Mouse (Mus musculus): ENCODE data around the gene Rsph3b. TPM values are rescaled to one million over a fixed set of nuclear protein-coding genes. Genes with fewer than 3 reads are reported as not detected.
"Not testable (repeated sequence)": the region's sequence is repeated elsewhere in the genome, so short reads cannot be mapped to it uniquely, and the experiment has no call there.

Rsph3b gene
- 19.4 and 20.3 TPM in 2 replicates for polyA plus RNA-seq (2012; rRNA removed)

- H3K4me3 ChIP-seq (ENCODE audit: control insufficient read depth, insufficient read depth, low read length): peak within 1 kb of the TSS; percentile 82
- H3K27ac ChIP-seq (ENCODE audit: control insufficient read depth, insufficient read depth, low read length); H3K4me1 ChIP-seq (replicated peaks; ENCODE audit: control insufficient read depth, insufficient read depth, low read length); H3K36me3 ChIP-seq (ENCODE audit: control insufficient read depth, insufficient read depth, low read length); H3K27me3 ChIP-seq (ENCODE audit: control insufficient read depth, insufficient read depth, low read length): not testable (repeated sequence)
- WGBS: under 1% methylated on average over 71 of the region's 73 CpGs
- peak; percentile 86 for DNase-seq
Measured at GRCm38 (mm10) chr17:6947984-6948768, at the start of gene Rsph3b. Gene Rsph3b (minus strand): TSS chr17:6948682.

- not testable (repeated sequence) for DNase-seq; H3K4me3 ChIP-seq (ENCODE audit: control insufficient read depth, insufficient read depth, low read length); H3K27me3 ChIP-seq (ENCODE audit: control insufficient read depth, insufficient read depth, low read length); H3K27ac ChIP-seq (ENCODE audit: control insufficient read depth, insufficient read depth, low read length); H3K4me1 ChIP-seq (replicated peaks; ENCODE audit: control insufficient read depth, insufficient read depth, low read length); H3K36me3 ChIP-seq (ENCODE audit: control insufficient read depth, insufficient read depth, low read length)
- WGBS: 100% methylated on average over 1 of the region's 7 CpGs
Measured at GRCm38 (mm10) chr17:6997778-6998490, 49.5 kb upstream of the Rsph3b start.

GRCm38 (mm10) chr17:6996826-6997225 lies 48.3 kb upstream of the Rsph3b start:
- H3K27me3 ChIP-seq (ENCODE audit: control insufficient read depth, insufficient read depth, low read length); DNase-seq; H3K27ac ChIP-seq (ENCODE audit: control insufficient read depth, insufficient read depth, low read length); H3K4me1 ChIP-seq (replicated peaks; ENCODE audit: control insufficient read depth, insufficient read depth, low read length); H3K36me3 ChIP-seq (ENCODE audit: control insufficient read depth, insufficient read depth, low read length); H3K4me3 ChIP-seq (ENCODE audit: control insufficient read depth, insufficient read depth, low read length): not testable (repeated sequence)
- 90% methylated on average over 8 of the region's 8 CpGs for WGBS

GRCm38 (mm10) chr17:6995504-6995903 lies 47.0 kb upstream of the Rsph3b start:
- H3K27me3 ChIP-seq (ENCODE audit: control insufficient read depth, insufficient read depth, low read length); H3K27ac ChIP-seq (ENCODE audit: control insufficient read depth, insufficient read depth, low read length); H3K4me3 ChIP-seq (ENCODE audit: control insufficient read depth, insufficient read depth, low read length); DNase-seq; H3K36me3 ChIP-seq (ENCODE audit: control insufficient read depth, insufficient read depth, low read length); H3K4me1 ChIP-seq (replicated peaks; ENCODE audit: control insufficient read depth, insufficient read depth, low read length): not testable (repeated sequence)
- WGBS: no CpG with 5 or more reads among the region's 6 CpGs

- not testable (repeated sequence) for DNase-seq; H3K4me3 ChIP-seq (ENCODE audit: control insufficient read depth, insufficient read depth, low read length)
- 100% methylated on average over 1 of the region's 1 CpGs for WGBS
Measured at GRCm38 (mm10) chr17:6986118-6986517, 37.6 kb upstream of the Rsph3b start.

GRCm38 (mm10) chr17:6980144-6980543 lies 31.7 kb upstream of the Rsph3b start:
- not testable (repeated sequence) for H3K36me3 ChIP-seq (ENCODE audit: control insufficient read depth, insufficient read depth, low read length); DNase-seq; H3K27me3 ChIP-seq (ENCODE audit: control insufficient read depth, insufficient read depth, low read length); H3K4me3 ChIP-seq (ENCODE audit: control insufficient read depth, insufficient read depth, low read length); H3K27ac ChIP-seq (ENCODE audit: control insufficient read depth, insufficient read depth, low read length)
- WGBS: 98% methylated on average over 5 of the region's 8 CpGs
- H3K4me1 ChIP-seq (replicated peaks; ENCODE audit: control insufficient read depth, insufficient read depth, low read length): peaks cover 10% of the 10 kb centered on the region

More at GRCm38 (mm10) chr17:6986118-6986517, 37.6 kb upstream of the Rsph3b start:
- H3K4me1 ChIP-seq (replicated peaks; ENCODE audit: control insufficient read depth, insufficient read depth, low read length); H3K27ac ChIP-seq (ENCODE audit: control insufficient read depth, insufficient read depth, low read length); H3K27me3 ChIP-seq (ENCODE audit: control insufficient read depth, insufficient read depth, low read length); H3K36me3 ChIP-seq (ENCODE audit: control insufficient read depth, insufficient read depth, low read length): not testable (repeated sequence)

GRCm38 (mm10) chr17:6979380-6979779 lies 30.9 kb upstream of the Rsph3b start:
- H3K27me3 ChIP-seq (ENCODE audit: control insufficient read depth, insufficient read depth, low read length); H3K36me3 ChIP-seq (ENCODE audit: control insufficient read depth, insufficient read depth, low read length): not testable (repeated sequence)
- H3K4me3 ChIP-seq (ENCODE audit: control insufficient read depth, insufficient read depth, low read length): peak overlapping the region; percentile 56
- H3K4me1 ChIP-seq (replicated peaks; ENCODE audit: control insufficient read depth, insufficient read depth, low read length): peaks cover 10% of the 10 kb centered on the region
- peak; percentile 14 for DNase-seq
- peak overlapping the region; percentile 68; the same call in 1 of the 2 replicates for H3K27ac ChIP-seq (ENCODE audit: control insufficient read depth, insufficient read depth, low read length)
- 12% methylated on average over 5 of the region's 5 CpGs for WGBS

Data from thymus, adult 2 months (tissue).